Mouse (Mus musculus): ENCODE results near the gene Map7.

The Map7 gene

DNA sequence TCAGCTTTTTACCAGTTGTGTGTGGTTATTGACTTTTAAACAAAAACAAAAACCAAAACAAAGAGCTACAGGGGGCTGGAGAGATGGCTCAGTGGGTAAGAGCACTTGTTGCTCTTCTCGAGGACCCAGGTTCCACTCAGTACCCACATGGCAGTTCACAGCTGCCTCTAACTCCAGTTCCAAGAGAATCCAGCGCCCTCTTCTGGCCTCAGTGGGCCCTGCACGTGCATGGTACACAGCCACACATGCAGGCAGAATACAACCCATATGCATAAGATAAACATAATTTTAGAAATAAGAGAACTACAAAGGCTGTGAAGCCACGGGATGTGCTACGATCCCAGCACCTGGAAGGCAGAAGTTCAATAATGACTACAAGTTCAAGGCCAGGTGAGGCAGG is 147.7 kb downstream of the Map7 start:
- no peak for DNase-seq

GRCm38 (mm10) chr10:20298152-20298920 is 150.1 kb downstream of the Map7 start:
- no peak for DNase-seq

GRCm38 (mm10) chr10:20299114-20299513 is 150.8 kb downstream of the Map7 start:
- DNase-seq = no peak

GRCm38 (mm10) chr10:20310969-20311769 is 162.9 kb downstream of the Map7 start:
- DNase-seq = no peak

DNA sequence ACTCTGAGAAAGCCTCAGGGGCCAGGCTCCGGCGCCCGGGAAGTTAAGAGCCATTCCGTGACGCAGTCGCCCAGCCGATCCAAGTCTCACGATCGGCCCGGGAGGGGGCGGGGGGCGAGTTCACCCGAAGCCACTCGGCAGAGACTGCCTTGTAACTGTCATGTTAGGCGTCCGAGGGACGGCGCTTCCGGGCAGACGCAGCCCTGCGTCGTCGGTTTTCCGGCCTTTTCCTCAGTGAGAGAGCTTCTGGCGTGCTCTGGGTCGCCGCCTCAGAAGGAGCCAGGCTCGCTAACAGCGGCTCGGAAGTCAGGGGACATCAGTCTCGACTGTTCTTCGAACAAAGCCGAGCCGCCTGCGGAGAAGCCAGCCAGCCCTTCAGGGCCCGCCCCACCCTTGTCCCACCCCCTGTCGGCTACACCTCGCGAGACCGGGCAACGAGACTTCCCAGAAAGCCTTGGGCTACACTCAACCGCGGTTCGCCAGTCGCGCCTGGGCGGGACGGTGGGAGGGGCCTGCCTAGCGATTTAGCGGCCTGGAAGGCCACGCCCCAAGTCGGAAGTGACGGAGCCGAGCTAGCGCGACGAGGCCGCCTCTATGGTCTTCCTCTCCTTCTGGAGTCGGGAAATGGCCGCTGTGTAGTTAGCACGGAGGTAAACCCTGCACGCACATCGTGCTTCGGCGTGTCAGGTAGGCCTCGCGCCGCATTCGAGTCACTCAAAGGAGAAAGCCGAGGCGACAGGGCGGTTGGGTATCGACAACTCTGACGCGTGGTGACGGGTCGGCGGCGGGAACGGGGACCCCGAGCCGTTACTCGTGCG is 163.9 kb downstream of the Map7 start, which contains the start of gene Bclaf1:
TSS of gene Bclaf1 (plus strand) at position 552 of the 818 bp plus-strand sequence.
- DNase-seq = peak; percentile 100

DNA sequence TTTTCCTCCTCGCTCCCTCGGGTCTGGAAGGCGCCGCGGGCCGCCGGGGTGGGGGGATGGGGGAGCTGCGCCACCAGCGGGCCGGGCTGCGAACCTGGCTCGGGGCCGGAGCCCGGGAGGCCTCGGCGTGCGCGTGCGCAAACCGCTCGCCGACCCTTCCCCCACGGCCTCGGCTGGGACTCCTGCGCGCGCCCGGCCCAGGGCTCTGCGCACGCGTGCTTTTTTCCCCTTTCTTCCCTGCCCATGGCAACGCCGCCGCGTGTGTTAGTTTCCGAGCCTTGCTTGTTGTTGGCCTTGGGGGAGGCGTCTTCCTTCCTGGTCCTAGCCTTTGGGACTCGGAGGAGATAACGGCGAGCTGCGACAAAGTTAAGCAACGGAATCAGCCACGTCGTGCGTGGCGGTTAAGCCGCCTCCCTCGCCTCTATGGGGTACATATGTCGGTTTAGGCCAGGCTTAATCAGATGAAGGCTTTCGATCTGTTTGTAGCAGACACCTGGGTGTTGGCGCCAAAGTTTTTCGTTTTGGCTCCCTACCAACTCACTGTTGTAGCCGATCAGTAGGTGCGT is 164.5 kb downstream of the Map7 start:
- DNase-seq = peak; percentile 94

DNA sequence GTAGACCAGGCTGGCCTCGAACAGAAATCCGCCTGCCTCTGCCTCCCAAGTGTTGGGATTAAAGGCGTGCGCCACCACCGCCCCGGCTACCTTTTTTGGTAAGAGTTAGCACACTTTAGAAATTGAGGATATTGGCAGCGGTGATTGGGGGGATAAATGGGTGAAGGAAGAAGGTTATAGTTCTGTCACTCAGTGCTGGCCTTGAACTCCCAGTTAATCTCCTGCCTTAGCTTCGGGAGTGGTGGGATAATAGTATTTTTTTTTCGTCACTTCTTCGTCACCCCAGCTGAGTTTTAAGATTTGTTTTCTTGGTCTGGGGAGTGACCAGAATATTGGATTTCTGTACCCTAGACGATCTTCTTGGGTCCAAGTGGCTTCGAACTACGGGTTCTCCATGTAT is 165.2 kb downstream of the Map7 start:
- DNase-seq = no peak

DNA sequence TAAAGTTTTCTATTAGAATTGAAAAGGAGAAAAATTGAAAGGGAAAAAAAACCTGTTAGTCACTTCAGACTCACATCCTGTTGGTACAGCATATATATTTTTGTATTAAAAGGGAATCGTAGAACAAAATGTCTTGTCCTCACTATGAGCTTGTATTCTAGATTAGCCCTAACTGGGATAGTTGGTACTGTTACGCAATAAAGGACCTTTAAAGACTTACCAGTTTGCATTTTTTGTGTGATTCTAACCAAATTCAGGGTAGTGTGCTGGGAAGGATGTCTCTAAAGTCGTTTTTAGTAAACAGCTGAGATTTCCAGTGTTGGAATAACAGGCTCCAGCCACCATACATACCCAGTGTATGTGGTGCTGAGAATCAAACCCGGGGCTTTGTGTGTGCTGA is 165.7 kb downstream of the Map7 start:
- DNase-seq = no peak

DNA sequence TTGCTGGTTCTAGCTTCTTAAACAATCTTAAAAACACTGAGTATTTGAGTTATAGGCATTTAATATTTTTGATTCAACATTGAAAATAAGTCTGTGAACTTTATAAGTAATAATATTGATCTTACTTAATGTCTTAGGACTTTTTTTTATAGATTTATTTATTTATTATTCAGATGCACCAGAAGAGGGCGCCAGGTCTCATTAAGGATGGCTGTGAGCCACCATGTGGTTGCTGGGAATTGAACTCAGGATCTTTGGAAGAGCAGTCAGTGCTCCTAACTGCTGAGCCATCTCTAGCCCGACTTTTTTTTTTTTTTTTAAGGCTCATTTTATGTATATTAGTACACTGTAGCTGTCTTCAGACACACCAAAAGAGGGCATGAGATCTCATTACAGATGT is 166.5 kb downstream of the Map7 start:
- peak; percentile 19 for DNase-seq

DNA sequence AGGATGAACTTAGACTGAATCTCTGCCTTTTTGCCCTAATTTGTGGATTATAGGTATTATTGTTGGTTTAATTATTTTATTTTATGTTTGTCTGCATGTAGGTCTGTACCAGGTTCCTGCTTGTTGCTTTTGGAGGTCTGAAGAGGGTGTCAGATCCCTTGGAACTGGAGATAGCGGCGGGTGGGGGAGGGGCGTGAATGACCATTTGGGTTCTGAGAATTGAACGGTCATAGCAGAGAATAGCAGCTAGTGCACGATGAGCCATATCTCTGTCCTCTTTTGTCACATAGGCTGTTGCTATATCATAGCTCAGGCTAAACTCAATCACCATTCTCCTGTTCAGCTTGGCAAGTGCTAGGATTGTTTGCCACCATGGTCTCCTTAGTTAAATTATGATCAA is 169.2 kb downstream of the Map7 start:
- DNase-seq = no peak

GRCm38 (mm10) chr10:20326226-20326625 is 178.0 kb downstream of the Map7 start:
- no peak for DNase-seq
